Mouse (Mus musculus) gastrocnemius, postnatal 25 days (tissue): Measurements from ENCODE around the gene Mgmt. TPM values are rescaled to one million over a fixed set of nuclear protein-coding genes. Genes with fewer than 3 reads are reported as not detected.
A peak's percentile ranks its signal among the peaks of the same experiment; 100 is the strongest.

ENCODE experiments used
- DNase-seq: peaks from one replicate; pipeline ENCODE4 v3.0.0; 2022
- total RNA-seq, 2 experiments: library from RNA; stranded (reverse); gene quantifications; 1 replicate in 1 of 2; 2 replicates in 1 of 2; pipeline ENCODE4 v1.2.3; 2021

Gene Mgmt
- total RNA-seq, 2 experiments from 2014 or later = 1.8 to 2.5 TPM

GRCm38 (mm10) chr7:137060488-137060887, 166.1 kb downstream of the Mgmt start:
- DNase-seq = no peak

DNA sequence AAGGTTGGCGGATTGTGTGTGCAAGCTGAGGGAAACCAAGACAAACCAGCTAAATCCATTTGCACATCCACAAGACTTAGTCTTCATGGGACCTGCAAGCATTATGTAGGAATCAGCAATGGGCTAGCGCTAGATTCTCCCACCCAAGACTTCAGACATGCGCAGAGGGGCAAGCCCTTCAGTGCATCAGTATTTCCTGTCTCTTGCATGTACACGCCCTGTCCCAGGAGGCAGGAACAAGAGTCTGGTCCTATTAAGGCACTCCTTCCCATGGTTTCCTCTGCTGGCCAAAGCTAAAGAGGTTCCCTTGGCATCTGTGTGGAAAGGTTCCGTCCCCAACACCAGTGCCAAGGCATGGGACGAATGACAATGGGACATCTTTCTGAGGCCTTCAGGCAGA, 166.7 kb downstream of the Mgmt start:
- no peak for DNase-seq

DNA sequence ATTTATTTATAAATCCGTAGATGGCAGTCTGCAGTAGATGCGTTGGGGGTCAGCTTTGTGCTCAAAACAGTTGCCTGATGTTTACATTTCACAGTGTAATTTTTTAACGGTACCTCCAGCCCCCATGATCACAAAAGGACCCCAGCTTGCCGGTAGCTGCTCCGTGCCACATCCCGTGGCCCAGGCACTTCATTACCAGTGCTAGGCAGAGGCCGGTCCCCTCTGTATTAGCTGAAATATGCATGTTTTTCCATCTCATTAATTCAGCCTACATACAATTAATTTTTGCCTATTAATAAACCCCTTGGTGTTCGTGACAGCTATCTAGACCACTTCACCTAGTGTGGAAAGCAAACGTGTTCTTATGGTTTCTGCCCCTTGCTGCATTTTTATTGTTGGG, 169.8 kb downstream of the Mgmt start:
- DNase-seq = no peak

DNA sequence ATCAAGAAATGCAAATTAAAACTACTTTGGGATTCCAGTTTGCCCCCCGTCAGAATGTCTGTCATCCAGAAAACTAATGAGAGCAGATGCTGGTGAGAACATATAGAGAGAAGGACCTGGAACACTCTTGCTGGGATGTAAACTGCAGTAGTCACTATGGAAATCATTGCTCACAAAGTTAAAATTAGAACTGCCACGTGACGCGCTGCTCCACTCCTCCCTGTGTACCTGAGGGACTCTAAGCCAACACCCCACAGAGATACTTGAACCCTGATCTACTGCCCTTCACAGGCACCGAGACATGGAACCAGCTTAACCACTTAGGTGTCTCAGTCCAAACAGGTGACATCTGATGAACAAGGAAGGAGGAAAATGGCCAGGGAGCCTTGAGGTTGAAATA, 171.0 kb downstream of the Mgmt start:
- no peak for DNase-seq

GRCm38 (mm10) chr7:137066211-137066610, 171.8 kb downstream of the Mgmt start:
- no peak for DNase-seq

DNA sequence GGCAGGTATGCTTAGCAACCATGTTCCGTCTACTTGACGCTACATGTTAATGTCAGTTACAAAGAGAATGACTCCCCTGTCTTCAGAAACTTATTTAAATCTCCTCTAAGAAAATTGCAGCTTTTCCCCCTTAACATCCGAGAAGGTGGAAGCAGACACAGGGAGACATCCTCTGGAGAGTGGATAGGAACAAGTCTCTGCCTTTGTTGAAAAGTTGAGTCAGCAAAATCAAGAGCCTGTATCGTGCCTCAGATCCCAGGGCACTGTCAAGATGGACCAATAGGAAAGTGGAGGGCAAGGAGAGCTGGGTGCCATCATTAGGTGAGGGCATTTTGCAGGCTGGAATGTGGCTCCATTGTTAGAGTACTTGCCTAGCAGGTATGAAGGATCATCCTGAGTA, 172.6 kb downstream of the Mgmt start:
- no peak for DNase-seq

GRCm38 (mm10) chr7:137067758-137068157, 173.3 kb downstream of the Mgmt start:
- no peak for DNase-seq

- no peak for DNase-seq
These were observed 174.4 kb downstream of the Mgmt start for GRCm38 (mm10) chr7:137068796-137069195.

DNA sequence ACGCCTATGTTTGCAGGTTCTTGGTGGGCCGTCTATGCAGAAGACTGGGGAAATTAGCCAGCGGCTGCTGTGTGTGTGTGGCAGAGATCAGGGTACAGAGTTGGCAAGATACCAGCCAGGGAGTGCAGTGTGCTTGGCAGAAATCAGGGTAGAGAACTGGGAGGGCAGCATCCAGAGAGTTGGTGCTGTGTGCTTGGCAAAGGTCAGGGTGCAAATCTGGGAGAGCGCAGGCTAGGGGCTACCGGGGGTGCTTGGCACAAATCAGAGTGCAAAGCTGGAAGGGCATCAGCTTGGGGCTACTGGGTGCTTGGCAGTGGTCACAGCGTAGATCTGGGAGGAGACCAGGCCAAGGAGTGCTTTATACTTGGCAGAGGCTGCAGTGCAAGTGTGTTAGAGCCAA, 175.4 kb downstream of the Mgmt start:
- peak; percentile 21 for DNase-seq

GRCm38 (mm10) chr7:137071346-137071745, 176.9 kb downstream of the Mgmt start:
- DNase-seq = no peak

DNA sequence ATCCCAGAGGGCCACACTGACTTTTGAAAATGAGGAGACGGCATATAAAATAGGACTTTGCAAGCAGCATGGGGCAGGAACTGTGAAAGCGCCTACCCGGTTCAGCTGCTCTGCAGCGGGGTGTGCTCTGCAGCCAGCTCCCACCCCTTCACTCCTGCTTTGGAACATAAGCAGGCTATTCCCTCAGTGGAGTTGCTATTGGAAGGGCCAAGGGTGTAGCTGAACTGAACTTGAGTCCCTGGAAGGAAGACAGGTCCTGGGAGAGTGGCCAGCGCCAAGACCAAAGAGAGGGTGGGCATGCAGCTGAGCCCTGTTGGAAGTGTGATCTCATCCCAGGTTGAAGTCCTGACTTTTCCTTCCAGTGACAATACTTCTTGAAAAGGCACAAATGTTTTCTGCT, 179.5 kb downstream of the Mgmt start:
- DNase-seq = peak; percentile 74

- DNase-seq = no peak
These were observed 179.9 kb downstream of the Mgmt start for GRCm38 (mm10) chr7:137074324-137074723.

- no peak for DNase-seq
These were observed 180.9 kb downstream of the Mgmt start for GRCm38 (mm10) chr7:137075301-137075700.

DNA sequence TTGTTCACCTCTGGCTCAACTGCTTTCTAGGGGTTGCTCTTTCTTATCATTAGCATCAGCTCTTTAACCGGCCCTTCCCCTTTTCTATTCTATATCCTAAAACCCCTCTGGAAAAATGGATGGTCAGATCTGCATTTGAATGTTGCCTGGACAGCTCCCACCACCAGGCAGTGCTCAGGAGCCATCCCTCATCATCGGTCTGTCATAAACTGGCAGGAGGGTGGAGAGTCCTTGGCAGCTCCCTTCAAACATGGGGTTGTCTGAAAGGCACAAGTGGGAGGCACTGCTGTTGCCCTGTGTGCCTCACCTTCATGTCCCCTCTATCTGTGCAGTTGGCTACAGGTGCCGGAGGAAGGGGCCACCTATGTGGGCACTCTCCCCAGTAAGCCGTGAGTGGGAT, 185.8 kb downstream of the Mgmt start:
- no peak for DNase-seq

DNA sequence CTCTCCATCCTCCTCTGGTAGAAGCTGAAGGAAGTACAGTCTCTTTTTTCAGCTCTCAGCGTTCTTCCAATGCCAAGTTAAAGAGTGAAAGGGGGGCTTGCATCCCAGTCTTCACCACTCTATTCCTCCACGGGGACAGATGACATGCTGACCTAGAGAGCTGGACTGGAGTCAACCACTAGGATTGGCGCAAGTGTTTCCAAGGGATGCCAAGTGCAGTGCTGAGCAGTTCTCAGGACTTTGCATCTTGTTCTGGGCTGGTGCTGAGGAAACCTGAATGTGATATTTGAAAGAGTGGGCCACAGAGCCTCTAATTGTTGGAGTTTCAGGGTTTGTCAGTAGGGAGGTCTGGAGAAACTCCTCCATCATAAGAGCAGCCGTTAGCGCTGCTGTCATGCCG, 187.8 kb downstream of the Mgmt start:
- no peak for DNase-seq

DNA sequence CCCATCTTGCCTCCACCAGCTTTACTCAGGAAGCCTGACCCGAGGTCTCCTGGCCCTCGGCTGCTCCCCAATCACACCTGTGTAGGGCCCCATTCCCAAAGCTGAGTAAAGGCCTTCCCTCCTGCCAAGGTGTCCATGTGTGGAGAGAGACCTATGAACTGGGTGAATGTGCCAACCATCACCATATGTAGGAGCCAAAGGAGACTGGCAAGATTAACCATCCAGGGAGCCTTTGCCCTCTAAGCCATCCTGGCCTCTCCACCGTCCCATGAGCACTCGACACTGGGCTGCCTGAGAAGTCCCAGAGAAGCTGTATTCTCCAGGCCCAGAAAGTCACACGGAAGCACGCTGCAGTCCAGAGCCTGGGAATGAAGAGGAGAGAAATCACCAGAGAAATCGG, 190.2 kb downstream of the Mgmt start:
- DNase-seq = no peak

DNA sequence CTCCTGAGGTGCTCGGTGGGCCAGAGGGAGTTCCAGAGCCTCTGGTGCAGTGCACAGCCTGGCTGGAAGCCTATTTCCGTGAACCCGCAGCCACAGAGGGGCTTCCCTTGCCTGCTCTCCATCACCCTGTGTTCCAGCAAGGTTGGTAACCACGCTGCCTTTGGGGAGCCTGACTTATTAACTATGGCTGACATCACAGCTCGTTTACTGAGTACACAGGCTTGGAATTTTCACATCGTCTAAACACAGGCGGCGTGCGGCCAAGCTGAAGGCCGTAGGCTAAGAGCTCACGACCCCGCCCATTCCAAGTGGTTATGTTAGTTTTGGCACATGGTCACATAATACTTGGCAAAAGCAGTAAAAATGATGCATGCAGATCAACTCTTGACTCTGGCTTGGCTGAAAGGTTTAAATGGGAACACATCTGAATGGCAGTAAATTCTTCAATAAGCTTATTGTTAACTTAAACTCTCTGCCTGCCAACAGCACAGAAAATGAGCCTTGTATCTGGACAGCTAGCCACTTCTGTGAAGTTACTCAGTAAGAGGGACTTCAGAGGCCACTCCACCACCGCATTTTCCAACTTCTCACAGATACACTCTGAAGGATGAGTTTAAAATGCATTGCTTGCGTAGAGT, 191.7 kb downstream of the Mgmt start:
- peak; percentile 72 for DNase-seq

GRCm38 (mm10) chr7:137087136-137087535, 192.7 kb downstream of the Mgmt start:
- DNase-seq = no peak

DNA sequence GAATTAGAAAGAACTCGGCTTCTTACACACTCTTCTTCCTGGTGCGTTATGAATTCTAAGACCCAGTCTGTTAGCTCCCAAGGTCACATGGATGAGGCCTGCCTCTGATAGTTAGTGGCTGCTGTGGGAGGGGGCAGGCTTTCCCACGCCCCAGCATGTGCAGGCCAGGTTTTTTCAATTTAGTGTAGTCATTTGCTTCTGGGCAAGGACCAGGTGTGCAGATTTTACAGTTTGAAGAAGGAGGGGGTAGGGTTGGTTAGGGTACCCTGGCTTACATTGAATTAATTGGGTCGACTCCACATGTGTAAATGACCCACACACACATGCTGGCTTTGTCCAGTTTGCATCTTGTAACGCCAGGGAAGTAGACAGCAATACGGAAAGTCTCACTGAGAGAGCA, 193.7 kb downstream of the Mgmt start:
- DNase-seq = no peak

- DNase-seq = no peak
These were observed 200.1 kb downstream of the Mgmt start for GRCm38 (mm10) chr7:137094551-137094950.

DNA sequence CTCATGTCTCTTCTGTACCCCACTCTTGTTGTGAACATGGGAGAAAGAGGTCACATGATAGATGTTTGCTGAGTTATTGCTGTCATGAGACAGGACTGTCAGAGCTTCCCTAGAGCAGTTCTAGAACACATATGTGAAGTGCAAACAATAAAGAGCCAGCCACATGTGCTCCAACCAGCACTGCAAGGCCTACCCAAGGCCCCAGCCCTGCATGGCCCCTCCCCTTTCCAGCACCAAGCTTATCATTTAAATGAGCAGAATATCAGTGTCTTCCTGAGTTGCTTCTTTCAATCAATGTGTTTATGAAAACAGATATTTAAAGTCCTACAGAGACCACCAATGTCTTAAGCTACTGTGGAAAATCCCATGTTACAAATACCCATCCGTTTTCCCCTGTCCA, 201.3 kb downstream of the Mgmt start:
- no peak for DNase-seq

GRCm38 (mm10) chr7:137099766-137100165, 205.4 kb downstream of the Mgmt start:
- no peak for DNase-seq

- DNase-seq = no peak
These were observed 208.3 kb downstream of the Mgmt start for GRCm38 (mm10) chr7:137102606-137103195.

DNA sequence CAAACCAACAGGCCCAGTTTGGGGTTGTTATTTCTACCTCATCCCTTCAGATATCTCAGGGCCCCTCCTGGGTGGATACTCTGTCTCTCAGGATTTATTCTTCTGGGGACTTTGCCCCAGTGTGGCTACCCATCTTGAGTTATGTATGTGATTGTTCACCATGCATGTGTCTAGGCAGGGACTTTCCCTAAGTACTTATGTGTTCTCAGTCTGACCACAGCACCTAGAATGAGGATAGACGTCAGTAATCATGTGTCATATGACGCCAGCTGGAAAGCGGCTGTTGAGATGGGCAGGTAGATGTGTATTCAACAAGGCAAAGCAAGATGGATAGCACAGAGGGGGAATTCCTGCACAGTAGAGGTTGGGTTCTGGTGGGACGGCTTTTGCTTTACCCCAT, 217.7 kb downstream of the Mgmt start:
- no peak for DNase-seq

- no peak for DNase-seq
These were observed 221.8 kb downstream of the Mgmt start for GRCm38 (mm10) chr7:137116246-137116645.
